Mouse (Mus musculus) brown adipose tissue, adult 24 weeks (tissue): ENCODE data around the gene Ext2. TPM values are rescaled to one million over a fixed set of nuclear protein-coding genes. Genes with fewer than 3 reads are reported as not detected.

ENCODE experiments used
- H3K27ac ChIP-seq: fragments of 200-500 bp; replicated peaks from 2 replicates; pipeline ENCODE4 v1.5.1; 2012; ENCODE audit warnings: low read depth, mild to moderate bottlenecking, low read length
- H3K4me1 ChIP-seq: fragments of 200-500 bp; 2 replicates; pipeline ENCODE4 v1.6.1; 2012; ENCODE audit warnings: low read length, mixed read lengths; ENCODE audit not compliant: control insufficient read depth, insufficient read depth, insufficient read length
- H3K4me3 ChIP-seq: fragments of 200-500 bp; 2 replicates; pipeline ENCODE4 v1.5.1; 2012; ENCODE audit warnings: low read depth, mild to moderate bottlenecking, low read length, moderate library complexity; ENCODE audit not compliant: insufficient read depth
- polyA plus RNA-seq: library from polyadenylated mRNA; stranded (reverse); fragments of >200 nt; gene quantifications from 2 replicates; pipeline ENCODE4 v1.2.4, GENCODE M21; 2012; ENCODE audit not compliant: missing spikeins, insufficient read depth, insufficient read length

The Ext2 gene
- polyA plus RNA-seq, 1 experiment = 22.2 TPM

DNA sequence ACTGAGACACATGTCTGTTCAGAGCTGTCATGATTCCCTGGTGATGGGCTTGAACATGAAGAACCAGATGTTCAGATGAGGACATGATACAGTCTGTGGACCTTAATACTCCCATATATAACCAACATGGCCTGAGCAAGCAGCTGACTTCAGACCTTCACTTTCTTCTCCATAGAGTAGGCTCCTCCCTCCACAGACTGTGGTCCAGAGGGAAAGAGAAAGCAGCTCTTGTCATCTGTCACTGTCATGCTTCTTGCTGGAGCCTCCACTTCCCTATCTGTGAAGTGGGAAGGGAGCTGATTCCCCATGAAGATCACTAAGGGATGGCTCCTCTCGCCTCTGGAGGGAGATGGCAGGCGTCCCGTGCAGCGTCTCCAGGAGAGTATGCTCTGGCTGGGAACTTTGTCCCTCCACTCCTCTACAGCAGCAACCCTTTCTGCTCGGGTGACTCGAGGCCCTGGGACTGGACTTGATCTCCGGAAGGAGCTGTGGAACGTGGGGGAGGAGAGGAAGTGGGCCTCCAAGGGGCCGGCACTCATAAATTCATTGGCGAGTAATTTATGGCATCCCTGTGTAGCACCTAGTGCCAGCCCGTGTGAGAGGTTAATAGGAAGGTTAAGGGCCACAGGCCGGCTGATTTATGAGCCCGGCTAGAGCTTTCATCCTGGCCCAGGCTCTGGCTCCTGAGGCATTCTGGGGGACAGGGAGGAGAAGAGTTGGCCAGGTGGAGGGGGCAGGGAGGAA lies 197.5 kb downstream of the Ext2 start:
- Histone ChIP-seq H3K27ac (no peak overlapping the region), H3K4me1 (no peaks in the 10 kb centered on the region), H3K4me3 (no peak overlapping the region)

DNA sequence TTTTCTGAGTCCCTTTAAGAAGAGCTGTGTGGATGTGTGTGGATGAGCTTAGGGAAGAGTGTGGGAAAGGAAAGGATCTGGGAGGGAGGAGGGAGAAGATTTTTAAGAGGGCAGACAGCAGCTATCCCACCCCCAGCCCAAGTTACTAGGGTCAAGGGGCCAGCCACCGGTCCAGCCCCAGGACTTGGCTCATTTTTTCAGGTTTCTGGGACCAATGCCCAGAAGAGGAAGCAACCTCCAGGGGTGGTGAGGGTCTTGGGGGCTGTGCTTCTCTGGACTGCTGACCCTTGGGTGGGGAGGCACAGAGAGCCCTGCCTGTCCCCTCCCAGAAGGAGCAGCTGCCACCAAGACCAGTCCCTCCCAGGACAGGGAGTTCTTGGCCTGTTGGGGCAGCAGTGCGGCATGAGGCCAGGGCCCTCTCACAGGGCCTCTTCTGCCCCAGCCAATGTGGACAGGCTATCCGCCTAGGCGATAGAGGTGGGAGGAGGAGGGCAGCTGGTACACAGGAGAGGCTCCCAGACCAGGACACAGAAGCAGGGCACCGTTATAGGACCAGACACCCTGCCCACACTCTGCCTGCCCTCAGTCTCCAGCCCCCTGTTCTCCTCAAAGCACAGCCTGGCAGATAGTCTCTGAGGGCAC lies 203.0 kb downstream of the Ext2 start:
- H3K4me3 ChIP-seq = no peak overlapping the region
- H3K27ac ChIP-seq = no peak overlapping the region
- H3K4me1 ChIP-seq = no peaks in the 10 kb centered on the region

DNA sequence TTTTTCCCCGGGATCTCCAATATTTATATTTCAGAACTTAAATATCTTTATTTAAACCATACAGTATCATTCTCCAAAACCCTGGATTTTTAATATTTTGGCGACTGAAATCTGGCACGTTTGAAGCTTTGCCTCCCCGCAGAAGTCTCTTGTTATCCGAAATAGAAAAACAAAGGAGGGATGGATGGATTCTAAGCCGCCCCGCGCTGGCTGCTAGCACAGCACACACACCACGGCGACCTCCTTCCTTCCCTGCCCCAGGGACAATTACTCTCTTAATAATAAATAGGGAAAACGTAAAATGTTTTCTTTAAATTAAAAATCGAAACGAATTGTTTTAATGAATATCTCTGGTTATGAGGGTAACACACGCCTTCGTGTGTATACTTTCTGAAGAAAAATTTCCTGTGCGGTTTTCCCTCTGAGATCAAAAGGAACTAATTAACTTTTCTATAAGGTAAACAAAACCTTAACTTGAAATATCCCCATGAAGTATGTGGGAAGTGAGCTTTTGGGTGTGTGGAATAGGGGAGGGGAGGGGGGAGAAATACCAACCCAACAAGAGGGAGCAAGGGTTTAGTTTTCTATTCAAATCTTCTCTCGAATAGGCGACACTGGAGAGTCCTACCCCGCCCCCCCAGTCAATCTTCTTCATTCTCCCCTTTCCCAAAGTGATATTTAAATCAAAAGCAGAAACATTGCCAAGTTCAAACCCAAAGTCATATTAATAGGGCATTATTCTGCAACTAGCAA lies 203.7 kb downstream of the Ext2 start:
- no peaks in the 10 kb centered on the region for H3K4me1 ChIP-seq
- no peak overlapping the region for H3K4me3 ChIP-seq
- no peak overlapping the region for H3K27ac ChIP-seq

DNA sequence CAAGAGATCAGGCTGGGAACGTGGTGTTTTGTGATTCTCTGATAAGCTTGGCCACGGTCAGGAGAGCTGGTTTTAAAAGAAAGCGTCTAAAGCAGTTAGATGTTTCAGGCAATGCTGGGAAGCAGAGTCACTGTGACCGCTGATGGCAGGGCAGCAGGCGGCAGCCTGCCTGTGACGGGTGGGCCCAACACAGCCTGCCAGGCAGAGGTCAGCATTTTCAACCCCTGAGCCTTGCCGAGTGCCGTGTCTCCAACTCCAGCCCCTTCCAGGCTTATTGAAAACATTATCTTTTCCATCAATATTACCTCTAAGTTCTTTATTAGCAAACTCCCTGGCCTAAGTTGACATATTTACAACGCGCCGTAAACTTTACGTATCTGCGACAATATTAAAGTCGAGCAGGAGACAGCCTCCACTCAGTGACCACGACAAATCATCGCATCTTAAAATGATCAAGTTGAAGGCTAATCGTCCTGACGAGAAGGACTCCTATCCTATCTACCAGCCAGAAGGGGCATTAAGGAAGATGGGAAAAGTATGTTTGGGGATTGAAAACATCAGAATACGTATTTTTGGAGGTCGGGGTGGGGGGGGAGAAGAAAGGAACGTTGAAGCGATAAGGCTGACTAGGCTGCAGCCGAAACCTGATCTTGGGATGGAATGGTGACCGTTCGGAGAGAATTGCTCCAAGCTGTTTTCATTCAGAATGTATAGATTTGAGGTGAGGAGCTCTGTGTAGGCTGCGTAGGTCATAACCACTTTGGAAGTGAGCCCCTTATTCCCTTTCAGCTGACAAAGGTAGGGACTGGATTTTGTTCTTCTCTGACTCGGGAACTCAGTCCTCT lies 206.3 kb downstream of the Ext2 start:
- H3K4me3 ChIP-seq = no peak overlapping the region
- H3K27ac ChIP-seq = no peak overlapping the region
- no peaks in the 10 kb centered on the region for H3K4me1 ChIP-seq

DNA sequence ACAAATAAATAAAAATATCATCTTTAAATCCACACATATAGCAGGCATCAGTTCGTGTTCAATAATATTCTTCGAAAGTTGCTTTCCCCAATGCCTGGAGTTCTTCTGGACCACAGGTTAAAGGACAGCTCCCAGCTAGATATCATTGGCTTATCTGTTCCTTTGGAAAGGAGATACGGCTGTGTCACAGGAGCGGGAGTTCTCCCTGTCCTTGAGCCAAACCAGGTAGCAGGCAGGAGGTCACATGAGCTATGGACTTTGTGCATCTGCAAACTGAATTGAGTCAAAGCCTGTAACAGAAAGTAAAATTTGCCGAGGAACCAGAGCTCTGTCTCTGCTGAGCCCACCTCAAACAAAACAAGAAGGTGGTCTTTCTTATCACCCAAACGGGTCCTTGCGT lies 209.3 kb downstream of the Ext2 start:
- no peaks in the 10 kb centered on the region for H3K4me1 ChIP-seq
- no peak overlapping the region for H3K27ac ChIP-seq
- no peak overlapping the region for H3K4me3 ChIP-seq

Other genes with a start within 250 kb of the Ext2 start
- gene Alx4, start 180.2 kb downstream of the Ext2 start, polyA plus RNA-seq = not detected in 2 replicates
- gene Accs, start 27.4 kb upstream of the Ext2 start, polyA plus RNA-seq = 5.2 and 6.4 TPM in 2 replicates
- gene Accsl, start 46.6 kb upstream of the Ext2 start, polyA plus RNA-seq = 1.2 TPM in 1 of 2 replicates, not detected in the other
- 0.92 and 0.99 TPM in 2 replicates for gene Gm13889, start 134.6 kb upstream of the Ext2 start, polyA plus RNA-seq
- gene Gm27027, start 173.8 kb upstream of the Ext2 start, polyA plus RNA-seq = not detected in 2 replicates
- gene Alkbh3, start 188.2 kb upstream of the Ext2 start, polyA plus RNA-seq = 84.9 and 87.3 TPM in 2 replicates